Mouse (Mus musculus) intestine, postnatal 0 days (tissue): Measurements from ENCODE around the gene Gm49378. TPM values are rescaled to one million over a fixed set of nuclear protein-coding genes. Genes with fewer than 3 reads are reported as not detected.

Experiments
- ATAC-seq: fragments of 200-750 bp; cut with Nextera tagmentation; 2 replicates; pipeline ENCODE4 v1.8.0; 2017; ENCODE audit warnings: mild to moderate bottlenecking, moderate TSS enrichment, moderate library complexity
- H3K27ac ChIP-seq: fragments of 300-500 bp; sonication (generic); 2 replicates; pipeline ENCODE4 v1.5.1; 2014; ENCODE audit warnings: mild to moderate bottlenecking, low read depth, low read length, moderate library complexity
- H3K27me3 ChIP-seq: fragments of 300-500 bp; sonication (generic); replicated peaks from 2 replicates; pipeline ENCODE4 v1.6.1; 2014; ENCODE audit warnings: low read length, mixed read lengths; ENCODE audit not compliant: control insufficient read depth, insufficient read depth
- H3K36me3 ChIP-seq: fragments of 300-500 bp; sonication (generic); 2 replicates; pipeline ENCODE4 v1.6.1; 2014; ENCODE audit warnings: mild to moderate bottlenecking, moderate library complexity; ENCODE audit not compliant: control insufficient read depth, insufficient read depth
- H3K4me1 ChIP-seq: fragments of 300-500 bp; sonication (generic); replicated peaks from 2 replicates; pipeline ENCODE4 v1.6.1; 2014; ENCODE audit warnings: antibody characterized with exemption, low read length, mixed read lengths; ENCODE audit not compliant: control insufficient read depth, insufficient read depth
- H3K4me2 ChIP-seq: fragments of 300-500 bp; sonication (generic); replicated peaks from 2 replicates; pipeline ENCODE4 v1.6.1; 2014; ENCODE audit warnings: low read depth, mild to moderate bottlenecking, moderate library complexity
- H3K4me3 ChIP-seq: fragments of 300-500 bp; sonication (generic); 2 replicates; pipeline ENCODE4 v1.5.1; 2014; ENCODE audit warnings: low read depth, low read length
- H3K9ac ChIP-seq: fragments of 300-500 bp; sonication (generic); 2 replicates; pipeline ENCODE4 v1.6.1; 2014; ENCODE audit warnings: mild to moderate bottlenecking, low read depth, low read length
- H3K9me3 ChIP-seq: fragments of 300-500 bp; sonication (generic); 2 replicates; pipeline ENCODE4 v1.6.1; 2016; ENCODE audit warnings: mixed run types; ENCODE audit not compliant: control insufficient read depth
- CTCF ChIP-seq: sonication (generic); IDR thresholded peaks from 2 replicates; pipeline ENCODE4 v1.5.1; 2016; ENCODE audit warnings: low read depth, mild to moderate bottlenecking, control low read depth, antibody characterized with exemption, moderate library complexity
- WGBS: fragments of 180-500 bp; shearing (Covaris S2); extraction: QIAGEN DNeasy Blood & Tissue Kit; methylation state at CpG from one replicate; pipeline ENCODE4 v1.1.7; 2014; 5-methylcytosine and 5-hydroxymethylcytosine counted together
- polyA plus RNA-seq: library from polyadenylated mRNA; unstranded; fragments of >200 nt; fragmentation: Nextera tagmentation; extraction: Ambion mirVana; gene quantifications from 2 replicates; pipeline ENCODE4 v1.2.1, GENCODE M21; 2015

The Gm49378 gene
- polyA plus RNA-seq, 1 experiment from 2014 or later: 2.3 TPM

DNA sequence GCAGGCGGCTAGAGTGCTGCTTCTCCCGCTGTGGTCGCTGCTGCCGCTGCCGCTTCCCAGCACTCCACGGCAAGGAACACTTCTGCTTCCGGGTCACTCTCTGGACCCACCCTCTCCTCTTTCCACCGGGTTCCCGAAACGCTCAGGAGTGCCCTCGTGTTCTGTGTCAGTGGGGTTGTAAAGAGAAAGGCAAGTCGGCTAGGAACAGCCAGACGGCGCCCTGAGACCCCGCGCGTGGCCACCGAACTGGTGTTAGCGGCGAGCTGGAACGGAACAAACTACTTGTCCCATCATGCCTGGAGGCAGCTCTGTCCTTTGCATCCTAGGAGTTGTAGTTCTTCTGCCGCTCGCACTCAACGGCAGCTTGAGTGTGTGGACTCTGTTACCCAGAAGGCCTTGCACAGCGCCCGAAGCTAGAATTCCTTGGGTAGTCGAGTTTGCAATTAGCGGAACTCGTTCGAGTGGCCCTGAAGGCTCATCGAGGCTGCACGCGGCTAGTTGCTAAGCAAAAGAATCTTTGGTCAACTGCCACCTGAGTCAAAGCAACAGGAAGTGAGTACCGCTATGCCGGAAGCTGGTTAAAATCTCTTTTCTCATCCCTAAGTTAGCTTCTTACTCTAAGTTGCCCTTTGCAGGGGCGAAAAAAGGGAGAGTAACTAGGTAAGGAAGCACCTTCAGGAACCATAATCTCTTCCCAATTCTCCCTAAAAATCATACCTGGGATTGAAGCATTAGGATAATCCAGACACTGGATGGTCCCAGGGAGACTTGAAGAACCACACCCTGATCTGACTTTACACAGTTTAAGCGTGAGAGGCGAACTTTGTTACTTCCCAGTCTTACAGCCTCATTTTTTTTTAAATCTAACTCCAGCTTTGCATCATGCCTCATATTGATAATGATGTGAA lies 34.4 kb upstream of the Gm49378 start, which contains the start of the genes Gmpr2 and Nedd8:
Gene Gmpr2, plus strand, starts transcription at position 109 of the 908 bp plus-strand sequence.
Gene Nedd8, minus strand, starts transcription at position 292 of the 908 bp plus-strand sequence.
- no peaks in the 10 kb centered on the region for H3K4me1 ChIP-seq
- no peaks in the 10 kb centered on the region for H3K27me3 ChIP-seq
- ATAC-seq: peak; percentile 97
- H3K4me3 ChIP-seq: peak within 1 kb of the TSS; percentile 64
- peak within 1 kb of the TSS; percentile 63 for H3K9ac ChIP-seq
- H3K4me2 ChIP-seq: peak within 1 kb of the TSS; percentile 84
- H3K36me3 ChIP-seq: peaks cover 23% of the 10 kb centered on the region; the same call in 1 of the 2 replicates
- peak within 1 kb of the TSS; percentile 57; the same call in 1 of the 2 replicates for H3K27ac ChIP-seq
- peak; percentile 29; the same call in 1 of the 2 replicates for TF ChIP-seq CTCF
- H3K9me3 ChIP-seq: no peaks in the 10 kb centered on the region
- WGBS: 1% methylated on average over 38 of the region's 38 CpGs

DNA sequence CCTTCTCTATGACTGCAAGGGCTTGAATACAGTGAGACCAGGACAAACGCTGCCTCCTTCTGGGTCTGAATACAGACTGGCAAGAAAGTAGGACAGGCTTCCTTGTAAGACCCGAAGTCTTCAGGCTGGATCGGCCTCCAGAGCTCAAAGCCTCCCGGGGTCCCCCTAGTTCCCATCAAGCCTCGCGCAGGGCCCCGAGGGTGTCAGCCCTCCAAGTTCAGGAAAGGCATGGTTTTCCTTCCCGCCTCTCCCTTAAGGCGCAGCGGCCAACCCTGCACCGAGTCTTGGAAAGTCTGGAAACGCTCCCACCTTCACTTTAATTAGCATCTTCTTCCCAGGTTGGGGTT lies 33.8 kb upstream of the Gm49378 start:
- WGBS: 0% methylated on average over 12 of the region's 12 CpGs
- Histone ChIP-seq H3K27ac (0 out of 2 replicates have a peak overlapping the region, but pooled peaks have one; percentile 28), H3K9ac (peak overlapping the region; percentile 63), H3K4me3 (peak overlapping the region; percentile 64), H3K4me2 (peak overlapping the region; percentile 84), H3K4me1 (no peaks in the 10 kb centered on the region), H3K9me3 (no peaks in the 10 kb centered on the region), H3K27me3 (no peaks in the 10 kb centered on the region), H3K36me3 (peaks cover 20% of the 10 kb centered on the region)
- ATAC-seq: peak; percentile 5
- no peak for TF ChIP-seq CTCF

DNA sequence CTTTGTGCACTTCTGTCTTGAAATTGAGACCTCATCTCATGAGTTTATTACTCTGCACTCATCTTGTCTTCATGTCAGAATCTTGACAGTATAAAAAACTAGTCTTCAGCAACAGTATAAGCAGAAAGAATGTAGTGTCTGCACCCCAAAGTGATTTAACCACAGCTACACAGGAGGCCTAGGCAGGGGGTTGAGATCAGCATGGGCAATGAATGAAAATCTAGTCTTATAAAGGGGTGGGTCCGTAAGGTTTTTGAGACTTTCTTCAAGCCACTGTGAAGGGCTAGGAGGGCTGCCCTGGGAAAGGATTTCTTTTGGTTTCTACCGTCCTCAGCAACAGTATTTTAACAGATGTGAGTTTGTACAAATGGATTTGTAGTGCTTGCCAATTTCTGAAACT lies 22.9 kb upstream of the Gm49378 start:
- WGBS: 46% methylated on average over 2 of the region's 2 CpGs
- H3K4me2 ChIP-seq: peak overlapping the region; percentile 75
- 0 out of 2 replicates have a peak, but pooled peaks cover 4% of the 10 kb centered on the region for H3K4me1 ChIP-seq
- TF ChIP-seq CTCF: no peak
- peaks cover 12% of the 10 kb centered on the region for H3K36me3 ChIP-seq
- no peak overlapping the region for H3K27ac ChIP-seq
- H3K4me3 ChIP-seq: peak overlapping the region; percentile 71
- H3K27me3 ChIP-seq: no peaks in the 10 kb centered on the region
- no peak overlapping the region for H3K9ac ChIP-seq
- H3K9me3 ChIP-seq: no peaks in the 10 kb centered on the region
- no peak for ATAC-seq

DNA sequence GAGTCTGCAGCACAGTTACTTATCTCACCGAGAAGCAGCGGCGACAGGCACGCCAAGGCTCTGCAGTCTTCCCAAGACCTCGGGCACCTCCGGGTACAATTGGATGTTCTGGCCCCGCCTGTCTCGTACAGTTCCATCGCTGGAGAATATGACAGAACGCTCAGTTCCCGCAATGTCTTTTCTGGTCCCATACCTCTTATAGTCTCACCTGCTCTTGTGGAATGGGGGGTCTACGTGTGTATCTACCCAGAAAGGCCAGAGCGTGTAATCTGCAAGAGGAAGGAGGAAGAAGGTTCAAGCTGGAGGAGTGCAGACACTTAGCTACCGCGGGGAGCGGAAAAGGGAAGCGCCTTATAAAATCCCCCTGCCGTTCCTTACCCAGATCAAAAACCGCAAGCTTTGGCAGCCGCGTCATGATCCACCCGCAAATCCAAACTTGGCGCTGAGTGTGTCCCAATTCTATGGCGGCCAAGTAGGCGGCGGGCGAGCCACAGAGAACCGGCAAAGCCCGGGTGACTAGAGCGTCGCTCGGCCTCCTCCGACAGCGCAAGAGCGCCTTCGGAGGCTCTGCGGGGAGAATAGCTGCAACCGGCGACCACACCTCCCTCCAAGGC lies 22.4 kb upstream of the Gm49378 start, which contains the start of gene Mdp1:
Gene Mdp1, minus strand, starts transcription at position 549 of the 614 bp plus-strand sequence.
- peak within 1 kb of the TSS; percentile 65 for H3K9ac ChIP-seq
- peaks cover 12% of the 10 kb centered on the region for H3K36me3 ChIP-seq
- H3K9me3 ChIP-seq: no peaks in the 10 kb centered on the region
- peak within 1 kb of the TSS; percentile 87 for H3K27ac ChIP-seq
- TF ChIP-seq CTCF: peak; percentile 75
- H3K4me2 ChIP-seq: peak within 1 kb of the TSS; percentile 75
- H3K4me1 ChIP-seq: 0 out of 2 replicates have a peak, but pooled peaks cover 4% of the 10 kb centered on the region
- ATAC-seq: peak; percentile 73
- WGBS: under 1% methylated on average over 39 of the region's 39 CpGs
- H3K4me3 ChIP-seq: peak within 1 kb of the TSS; percentile 71
- H3K27me3 ChIP-seq: no peaks in the 10 kb centered on the region

DNA sequence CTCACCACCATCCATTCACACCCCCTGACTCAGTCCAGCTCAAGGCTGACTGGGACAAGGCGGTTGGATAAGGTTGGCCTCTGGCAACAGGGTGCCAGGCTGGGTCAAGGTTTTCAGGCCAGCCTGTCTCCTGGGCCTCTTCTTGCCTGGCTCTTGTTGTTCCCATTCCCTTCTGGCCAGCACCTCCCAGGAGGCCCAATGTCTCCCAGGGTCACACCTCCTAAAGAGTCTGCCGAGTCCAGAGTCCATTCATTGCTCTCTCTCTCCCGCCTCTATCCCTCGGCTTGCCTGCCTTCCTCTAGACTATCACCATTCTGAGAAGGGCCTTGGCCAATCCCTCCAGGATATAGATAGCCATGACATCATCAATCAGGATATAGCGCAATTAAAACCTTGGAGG lies 20.3 kb upstream of the Gm49378 start:
- H3K4me2 ChIP-seq: 0 out of 2 replicates have a peak overlapping the region, but pooled peaks have one; percentile 0
- H3K9me3 ChIP-seq: no peaks in the 10 kb centered on the region
- H3K27me3 ChIP-seq: no peaks in the 10 kb centered on the region
- H3K9ac ChIP-seq: no peak overlapping the region
- H3K4me1 ChIP-seq: 0 out of 2 replicates have a peak, but pooled peaks cover 4% of the 10 kb centered on the region
- WGBS: 42% methylated on average over 5 of the region's 5 CpGs
- no peak overlapping the region for H3K4me3 ChIP-seq
- ATAC-seq: peak; percentile 96
- H3K27ac ChIP-seq: peak overlapping the region; percentile 87
- H3K36me3 ChIP-seq: peaks cover 4% of the 10 kb centered on the region
- TF ChIP-seq CTCF: no peak

DNA sequence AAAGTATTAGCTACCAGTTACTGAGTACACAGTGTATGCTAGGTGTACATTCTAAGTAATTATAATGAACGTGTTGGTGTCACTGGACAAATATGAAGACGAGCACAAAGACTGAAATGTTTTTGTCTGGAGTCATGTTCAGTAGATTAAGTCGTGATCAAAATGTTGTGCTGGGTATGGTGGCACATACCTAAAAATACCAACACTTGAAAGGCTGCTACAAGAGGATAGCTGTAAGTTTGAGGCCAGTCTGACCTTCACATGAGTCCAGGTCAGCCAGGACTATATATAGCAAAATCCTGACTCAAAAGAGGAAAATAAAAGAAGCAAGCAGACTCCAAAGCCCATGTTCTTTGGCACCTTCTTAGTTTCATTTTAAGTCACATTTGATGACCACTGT lies 19.2 kb upstream of the Gm49378 start:
- no peak overlapping the region for H3K4me2 ChIP-seq
- no peaks in the 10 kb centered on the region for H3K36me3 ChIP-seq
- H3K27ac ChIP-seq: no peak overlapping the region
- no peak for ATAC-seq
- no peaks in the 10 kb centered on the region for H3K27me3 ChIP-seq
- 0 out of 2 replicates have a peak, but pooled peaks cover 4% of the 10 kb centered on the region for H3K4me1 ChIP-seq
- H3K9me3 ChIP-seq: no peaks in the 10 kb centered on the region
- no peak overlapping the region for H3K4me3 ChIP-seq
- H3K9ac ChIP-seq: no peak overlapping the region
- no peak for TF ChIP-seq CTCF
- WGBS: 82% methylated on average over 3 of the region's 3 CpGs
